Mouse (Mus musculus) heart, postnatal 0 days (tissue): ENCODE results near the gene Olfr1099. TPM values are rescaled to one million over a fixed set of nuclear protein-coding genes. Genes with fewer than 3 reads are reported as not detected.

Experiments used
- ATAC-seq: fragments of 200-750 bp; cut with Nextera tagmentation; 2 replicates; pipeline ENCODE4 v1.8.0; 2017; ENCODE audit warnings: low read depth, moderate number of reproducible peaks, moderate library complexity; ENCODE audit not compliant: insufficient read depth
- DNase-seq: peaks from one replicate; pipeline ENCODE4 v3.0.0-alpha.2; 2016; ENCODE audit warnings: low spot score
- H3K27ac ChIP-seq: fragments of 300-500 bp; sonication (generic); 2 replicates; pipeline ENCODE4 v1.5.1; 2014; ENCODE audit warnings: low read depth, mild to moderate bottlenecking
- H3K27me3 ChIP-seq: fragments of 300-500 bp; sonication (generic); 2 replicates; pipeline ENCODE4 v1.6.1; 2014; ENCODE audit warnings: low read length, mixed read lengths; ENCODE audit not compliant: control insufficient read depth, insufficient read depth
- H3K36me3 ChIP-seq: fragments of 300-500 bp; sonication (generic); replicated peaks from 2 replicates; pipeline ENCODE4 v1.6.1; 2014; ENCODE audit warnings: low read length, mixed read lengths; ENCODE audit not compliant: control insufficient read depth, insufficient read depth
- H3K4me1 ChIP-seq: fragments of 300-500 bp; sonication (generic); 2 replicates; pipeline ENCODE4 v1.6.1; 2014; ENCODE audit warnings: antibody characterized with exemption; ENCODE audit not compliant: control insufficient read depth, insufficient read depth
- H3K4me2 ChIP-seq: fragments of 300-500 bp; sonication (generic); 2 replicates; pipeline ENCODE4 v1.6.1; 2014; ENCODE audit warnings: low read depth, mild to moderate bottlenecking, low read length, moderate library complexity
- H3K4me3 ChIP-seq: fragments of 300-500 bp; sonication (generic); 2 replicates; pipeline ENCODE4 v1.5.1; 2014; ENCODE audit warnings: low read depth, low read length
- H3K9ac ChIP-seq: fragments of 300-500 bp; sonication (generic); replicated peaks from 2 replicates; pipeline ENCODE4 v1.6.1; 2014; ENCODE audit warnings: low read depth, low read length, mixed read lengths
- H3K9me3 ChIP-seq: fragments of 300-500 bp; sonication (generic); replicated peaks from 2 replicates; pipeline ENCODE4 v1.6.1; 2016; ENCODE audit warnings: low read length; ENCODE audit not compliant: control insufficient read depth
- CTCF ChIP-seq: IDR thresholded peaks from 2 replicates; pipeline ENCODE4 v1.5.1; 2016; ENCODE audit warnings: antibody characterized with exemption, control low read depth, low read depth
- EP300 ChIP-seq: IDR thresholded peaks from 2 replicates; pipeline ENCODE4 v1.6.1; 2016; ENCODE audit warnings: antibody characterized with exemption, low read depth
- WGBS: fragments of 180-500 bp; shearing (Covaris S2); extraction: QIAGEN DNeasy Blood & Tissue Kit; methylation state at CpG from one replicate; pipeline ENCODE4 v1.1.7; 2014; 5-methylcytosine and 5-hydroxymethylcytosine counted together
- polyA plus RNA-seq: library from polyadenylated mRNA; unstranded; fragments of >200 nt; fragmentation: Nextera tagmentation; extraction: Ambion mirVana; gene quantifications from 2 replicates; pipeline ENCODE4 v1.2.1, GENCODE M21; 2015
- total RNA-seq: library from RNA; depleted of rRNA; stranded (reverse); fragments of >200 nt; gene quantifications from 2 replicates; pipeline ENCODE4 v1.2.3, GENCODE M21; 2014; ENCODE audit warnings: low replicate concordance; rRNA removed

Gene Olfr1099
- total and polyA plus RNA-seq, 2 experiments from 2014 or later: not detected

- no peak for DNase-seq
- no peak overlapping the region for H3K4me3 ChIP-seq
- H3K36me3 ChIP-seq: no peaks in the 10 kb centered on the region
- no peak for ATAC-seq
- H3K9ac ChIP-seq: no peak overlapping the region
- no peaks in the 10 kb centered on the region for H3K4me1 ChIP-seq
- H3K9me3 ChIP-seq: no peaks in the 10 kb centered on the region
- no peak overlapping the region for H3K4me2 ChIP-seq
- WGBS: 73% methylated on average over 2 of the region's 2 CpGs
- no peak for TF ChIP-seq CTCF
- TF ChIP-seq EP300: no peak
- no peaks in the 10 kb centered on the region for H3K27me3 ChIP-seq
- no peak overlapping the region for H3K27ac ChIP-seq
Measured at GRCm38 (mm10) chr2:86905647-86906046, 54.8 kb downstream of the Olfr1099 start.

Other genes starting within 250 kb of the Olfr1099 start
- gene Olfr1089, start 227.0 kb downstream of the Olfr1099 start, total RNA-seq: not detected in 2 replicates
- not detected in 2 replicates for gene Olfr1089, start 227.0 kb downstream of the Olfr1099 start, polyA plus RNA-seq
- not detected in 2 replicates for gene Olfr1090, start 201.7 kb downstream of the Olfr1099 start, total RNA-seq
- not detected in 2 replicates for gene Olfr1090, start 201.7 kb downstream of the Olfr1099 start, polyA plus RNA-seq
- not detected in 2 replicates for gene Olfr1093, start 178.2 kb downstream of the Olfr1099 start, total RNA-seq
- gene Olfr1093, start 178.2 kb downstream of the Olfr1099 start, polyA plus RNA-seq: not detected in 2 replicates
- not detected in 2 replicates for gene Olfr141, start 150.7 kb downstream of the Olfr1099 start, total RNA-seq
- not detected in 2 replicates for gene Olfr141, start 150.7 kb downstream of the Olfr1099 start, polyA plus RNA-seq
- not detected in 2 replicates for gene Olfr1094, start 136.0 kb downstream of the Olfr1099 start, total RNA-seq
- gene Olfr1094, start 136.0 kb downstream of the Olfr1099 start, polyA plus RNA-seq: not detected in 2 replicates
- not detected in 2 replicates for gene Olfr1095, start 109.0 kb downstream of the Olfr1099 start, total RNA-seq
- not detected in 2 replicates for gene Olfr1095, start 109.0 kb downstream of the Olfr1099 start, polyA plus RNA-seq
- not detected in 2 replicates for gene Gm13723, start 85.9 kb downstream of the Olfr1099 start, total RNA-seq
- gene Gm13723, start 85.9 kb downstream of the Olfr1099 start, polyA plus RNA-seq: not detected in 2 replicates
- not detected in 2 replicates for gene Olfr1097, start 68.5 kb downstream of the Olfr1099 start, total RNA-seq
- gene Olfr1097, start 68.5 kb downstream of the Olfr1099 start, polyA plus RNA-seq: not detected in 2 replicates
- gene Olfr1098, start 36.1 kb downstream of the Olfr1099 start, total RNA-seq: not detected in 2 replicates
- not detected in 2 replicates for gene Olfr1098, start 36.1 kb downstream of the Olfr1099 start, polyA plus RNA-seq
- gene Olfr1100, start 19.3 kb upstream of the Olfr1099 start, total RNA-seq: not detected in 2 replicates
- gene Olfr1100, start 19.3 kb upstream of the Olfr1099 start, polyA plus RNA-seq: not detected in 2 replicates
- not detected in 2 replicates for gene Olfr1101, start 30.5 kb upstream of the Olfr1099 start, total RNA-seq
- gene Olfr1101, start 30.5 kb upstream of the Olfr1099 start, polyA plus RNA-seq: not detected in 2 replicates
- gene Olfr1102, start 37.7 kb upstream of the Olfr1099 start, total RNA-seq: not detected in 2 replicates
- gene Olfr1102, start 37.7 kb upstream of the Olfr1099 start, polyA plus RNA-seq: not detected in 2 replicates
- gene Olfr1104, start 66.4 kb upstream of the Olfr1099 start, total RNA-seq: not detected in 2 replicates
- not detected in 2 replicates for gene Olfr1104, start 66.4 kb upstream of the Olfr1099 start, polyA plus RNA-seq
- not detected in 2 replicates for gene Olfr1105, start 75.8 kb upstream of the Olfr1099 start, total RNA-seq
- gene Olfr1105, start 75.8 kb upstream of the Olfr1099 start, polyA plus RNA-seq: not detected in 2 replicates
- not detected in 2 replicates for gene Olfr1106, start 91.6 kb upstream of the Olfr1099 start, total RNA-seq
- not detected in 2 replicates for gene Olfr1106, start 91.6 kb upstream of the Olfr1099 start, polyA plus RNA-seq
- gene Olfr1107, start 115.1 kb upstream of the Olfr1099 start, total RNA-seq: not detected in 2 replicates
- not detected in 2 replicates for gene Olfr1107, start 115.1 kb upstream of the Olfr1099 start, polyA plus RNA-seq
- not detected in 2 replicates for gene Olfr1109, start 135.3 kb upstream of the Olfr1099 start, total RNA-seq
- not detected in 2 replicates for gene Olfr1109, start 135.3 kb upstream of the Olfr1099 start, polyA plus RNA-seq
- not detected in 2 replicates for gene Olfr259, start 153.9 kb upstream of the Olfr1099 start, total RNA-seq
- not detected in 2 replicates for gene Olfr259, start 153.9 kb upstream of the Olfr1099 start, polyA plus RNA-seq
- not detected in 2 replicates for gene Olfr1110, start 179.6 kb upstream of the Olfr1099 start, total RNA-seq
- not detected in 2 replicates for gene Olfr1110, start 179.6 kb upstream of the Olfr1099 start, polyA plus RNA-seq
- gene Olfr1111, start 191.9 kb upstream of the Olfr1099 start, total RNA-seq: not detected in 2 replicates
- not detected in 2 replicates for gene Olfr1111, start 191.9 kb upstream of the Olfr1099 start, polyA plus RNA-seq
- not detected in 2 replicates for gene Olfr1112, start 227.1 kb upstream of the Olfr1099 start, total RNA-seq
- not detected in 2 replicates for gene Olfr1112, start 227.1 kb upstream of the Olfr1099 start, polyA plus RNA-seq
- not detected in 2 replicates for gene Olfr1113, start 248.3 kb upstream of the Olfr1099 start, total RNA-seq
- not detected in 2 replicates for gene Olfr1113, start 248.3 kb upstream of the Olfr1099 start, polyA plus RNA-seq